Mouse (Mus musculus) erythroblast, embryonic 14.5 days (primary cell): ENCODE measurements around the gene Actl7a. TPM values are rescaled to one million over a fixed set of nuclear protein-coding genes. Genes with fewer than 3 reads are reported as not detected.

ENCODE experiments used
- H3K27me3 ChIP-seq: 2 replicates; pipeline ENCODE4 v1.6.1; 2012; ENCODE audit warnings: inconsistent platforms; ENCODE audit not compliant: control insufficient read depth
- H3K36me3 ChIP-seq: 2 replicates; pipeline ENCODE4 v1.6.1; 2012; ENCODE audit warnings: mild to moderate bottlenecking, inconsistent platforms; ENCODE audit not compliant: control insufficient read depth
- H3K4me1 ChIP-seq: 2 replicates; pipeline ENCODE4 v1.6.1; 2012; ENCODE audit warnings: inconsistent platforms; ENCODE audit not compliant: control insufficient read depth
- H3K4me3 ChIP-seq: replicated peaks from 2 replicates; pipeline ENCODE3; 2012; ENCODE audit warnings: moderate library complexity, mild to moderate bottlenecking, inconsistent platforms
- H3K9me3 ChIP-seq: 2 replicates; pipeline ENCODE4 v1.6.1; 2012; ENCODE audit warnings: low read length, inconsistent platforms, mixed read lengths; ENCODE audit not compliant: control insufficient read depth
- GATA1 ChIP-seq: IDR thresholded peaks from 2 replicates; pipeline ENCODE4 v1.6.1; 2012; ENCODE audit warnings: low read length, inconsistent platforms, mixed read lengths
- TAL1 ChIP-seq: IDR thresholded peaks from 3 replicates; pipeline ENCODE4 v1.6.1; 2012; ENCODE audit warnings: low read length, inconsistent platforms, mixed read lengths
- polyA plus RNA-seq: library from polyadenylated mRNA; stranded (reverse); fragments of >175 nt; gene quantifications from 2 replicates; pipeline ENCODE4 v1.2.3, GENCODE M21; 2012

Gene Actl7a
- polyA plus RNA-seq, 1 experiment, result not detected

- no peak overlapping the region for H3K4me3 ChIP-seq
- H3K4me1 ChIP-seq, result no peaks in the 10 kb centered on the region
- H3K27me3 ChIP-seq, result no peaks in the 10 kb centered on the region
- TF ChIP-seq GATA1, result no peak
- no peak for TF ChIP-seq TAL1
- H3K9me3 ChIP-seq, result no peaks in the 10 kb centered on the region
- peaks cover 46% of the 10 kb centered on the region for H3K36me3 ChIP-seq
These were observed 4.2 kb downstream of the Actl7a start for GRCm38 (mm10) chr4:56747456-56747855.

- no peaks in the 10 kb centered on the region for H3K4me1 ChIP-seq
- H3K4me3 ChIP-seq, result no peak overlapping the region
- TF ChIP-seq GATA1, result no peak
- no peak for TF ChIP-seq TAL1
- H3K9me3 ChIP-seq, result no peaks in the 10 kb centered on the region
- peaks cover 85% of the 10 kb centered on the region for H3K36me3 ChIP-seq
- no peaks in the 10 kb centered on the region for H3K27me3 ChIP-seq
These were observed 12.8 kb downstream of the Actl7a start for GRCm38 (mm10) chr4:56756021-56756420.

DNA sequence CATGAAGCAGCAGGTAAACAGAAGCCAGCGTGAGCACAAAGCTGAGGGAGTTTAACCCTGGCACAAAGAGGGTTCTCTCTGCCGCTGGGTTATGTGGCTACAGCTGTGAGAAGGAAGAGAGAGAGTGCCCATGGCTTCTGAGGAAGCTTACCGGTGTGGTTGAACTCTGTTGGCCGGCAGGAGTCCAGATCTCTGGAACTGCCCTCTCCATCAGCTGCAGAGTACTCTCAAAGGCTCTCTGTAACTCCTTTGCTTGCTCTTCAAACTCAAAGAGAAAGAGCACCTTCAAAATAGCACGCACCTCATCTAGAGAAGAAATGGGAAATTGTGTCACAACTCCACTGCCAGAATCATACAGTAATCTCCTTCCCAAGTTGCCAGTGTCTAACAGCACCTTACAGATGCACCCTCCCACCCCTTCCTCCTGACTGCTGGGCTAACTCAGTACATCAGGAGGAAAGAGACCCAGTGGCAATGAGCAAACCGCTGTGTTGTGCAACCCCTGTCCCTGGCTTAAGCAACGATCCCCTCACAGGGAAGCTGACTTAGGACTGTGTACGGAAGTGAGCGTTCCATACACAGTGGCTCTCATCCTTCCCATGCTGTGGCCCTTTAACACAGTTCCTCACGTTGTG is 13.9 kb downstream of the Actl7a start:
- H3K27me3 ChIP-seq, result no peaks in the 10 kb centered on the region
- peaks cover 83% of the 10 kb centered on the region for H3K36me3 ChIP-seq
- no peaks in the 10 kb centered on the region for H3K4me1 ChIP-seq
- TF ChIP-seq GATA1, result 0 out of 2 replicates have a peak, but pooled peaks have one; percentile 9
- TF ChIP-seq TAL1, result no peak
- H3K9me3 ChIP-seq, result no peaks in the 10 kb centered on the region
- no peak overlapping the region for H3K4me3 ChIP-seq

DNA sequence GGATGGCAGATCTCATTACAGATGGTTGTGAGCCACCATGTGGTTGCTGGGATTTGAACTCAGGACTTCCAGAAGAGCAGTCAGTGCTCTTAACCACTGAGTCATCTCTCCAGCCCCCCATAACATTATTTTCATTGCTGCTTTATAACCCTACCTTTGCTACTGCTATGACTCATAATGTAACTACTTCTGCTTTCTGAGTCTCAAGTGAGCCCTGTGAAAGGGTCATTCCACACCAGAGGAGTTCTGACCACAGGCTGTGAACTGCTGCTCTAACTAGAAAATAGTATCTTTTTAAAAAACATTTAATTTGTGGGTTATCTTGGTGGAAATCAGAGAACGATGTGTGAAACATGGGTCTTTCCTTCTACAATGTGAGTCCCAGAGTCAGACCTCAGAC is 14.5 kb downstream of the Actl7a start:
- peaks cover 88% of the 10 kb centered on the region for H3K36me3 ChIP-seq
- H3K4me3 ChIP-seq, result no peak overlapping the region
- no peaks in the 10 kb centered on the region for H3K27me3 ChIP-seq
- H3K4me1 ChIP-seq, result no peaks in the 10 kb centered on the region
- H3K9me3 ChIP-seq, result no peaks in the 10 kb centered on the region
- TF ChIP-seq TAL1 (no peak), GATA1 (no peak)

DNA sequence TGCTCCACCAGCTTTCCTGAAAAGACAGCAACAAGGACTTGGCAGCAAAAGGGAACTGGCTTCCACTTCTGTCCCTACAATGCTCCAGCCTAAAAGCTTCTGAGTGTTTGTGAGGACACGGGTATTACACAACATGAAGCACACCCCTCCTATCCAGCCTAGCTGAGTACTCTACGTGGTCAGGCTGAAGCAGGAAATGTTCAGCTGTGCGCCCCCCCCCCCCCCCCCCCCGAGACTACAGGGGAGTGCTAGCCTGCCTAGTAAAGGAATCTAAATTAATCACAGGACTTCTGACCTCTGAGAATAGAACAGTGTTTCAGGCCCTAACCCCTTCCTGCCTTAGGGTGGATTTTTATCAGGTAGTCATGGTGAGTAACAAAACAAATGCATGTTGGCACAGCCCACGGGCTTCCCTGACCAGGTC is 24.7 kb downstream of the Actl7a start:
- Histone ChIP-seq H3K4me1 (no peaks in the 10 kb centered on the region), H3K9me3 (no peaks in the 10 kb centered on the region), H3K4me3 (no peak overlapping the region), H3K36me3 (peaks cover 85% of the 10 kb centered on the region), H3K27me3 (no peaks in the 10 kb centered on the region)
- TF ChIP-seq GATA1, result no peak
- no peak for TF ChIP-seq TAL1

GRCm38 (mm10) chr4:56768913-56769312 is 25.7 kb downstream of the Actl7a start:
- no peak overlapping the region for H3K4me3 ChIP-seq
- H3K36me3 ChIP-seq, result peaks cover 88% of the 10 kb centered on the region
- H3K9me3 ChIP-seq, result no peaks in the 10 kb centered on the region
- TF ChIP-seq TAL1, result no peak
- no peak for TF ChIP-seq GATA1
- H3K4me1 ChIP-seq, result no peaks in the 10 kb centered on the region
- H3K27me3 ChIP-seq, result no peaks in the 10 kb centered on the region

GRCm38 (mm10) chr4:56771065-56771464 is 27.9 kb downstream of the Actl7a start:
- no peak overlapping the region for H3K4me3 ChIP-seq
- no peaks in the 10 kb centered on the region for H3K27me3 ChIP-seq
- H3K9me3 ChIP-seq, result no peaks in the 10 kb centered on the region
- TF ChIP-seq GATA1, result no peak
- TF ChIP-seq TAL1, result no peak
- H3K36me3 ChIP-seq, result peaks cover 85% of the 10 kb centered on the region
- no peaks in the 10 kb centered on the region for H3K4me1 ChIP-seq

DNA sequence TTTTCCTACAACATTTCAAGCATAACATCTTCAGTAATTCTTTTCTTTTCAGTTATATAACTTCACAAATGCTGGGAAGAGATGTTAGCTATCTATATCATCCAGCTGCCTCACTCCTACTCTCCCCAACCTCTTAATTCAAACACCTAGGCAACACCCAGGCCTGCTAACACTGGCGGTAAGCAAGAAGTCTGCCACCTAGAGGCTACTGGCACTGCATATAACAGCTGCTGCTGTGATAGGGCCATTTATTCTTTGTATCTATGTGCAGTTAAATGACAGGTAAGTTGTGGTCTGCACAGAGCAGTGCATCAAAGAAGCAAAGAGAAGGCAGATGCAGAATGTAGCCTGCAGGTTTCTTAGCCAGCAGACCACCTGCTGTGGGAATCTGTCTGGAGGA is 48.2 kb downstream of the Actl7a start:
- TF ChIP-seq TAL1, result no peak
- TF ChIP-seq GATA1, result no peak
- Histone ChIP-seq H3K27me3 (no peaks in the 10 kb centered on the region), H3K4me1 (no peaks in the 10 kb centered on the region), H3K4me3 (no peak overlapping the region), H3K9me3 (no peaks in the 10 kb centered on the region), H3K36me3 (peaks cover 88% of the 10 kb centered on the region)

Other genes starting within 250 kb of the Actl7a start
- gene Gm26657, start 3.3 kb upstream of the Actl7a start, polyA plus RNA-seq, result not detected in 2 replicates
- gene Actl7b, start 2.0 kb upstream of the Actl7a start, polyA plus RNA-seq, result not detected in 2 replicates
- gene Elp1, start 58.9 kb downstream of the Actl7a start, polyA plus RNA-seq, result 0.14 and 0.29 TPM in 2 replicates
- gene Fam206a, start 58.9 kb downstream of the Actl7a start, polyA plus RNA-seq, result 0.16 and 0.43 TPM in 2 replicates
- 0.17 and 0.18 TPM in 2 replicates for gene Ctnnal1, start 121.8 kb downstream of the Actl7a start, polyA plus RNA-seq
- gene Tmem245, start 204.0 kb downstream of the Actl7a start, polyA plus RNA-seq, result 0.01 and 0.03 TPM in 2 replicates
- gene Frrs1l, start 247.0 kb downstream of the Actl7a start, polyA plus RNA-seq, result 0.01 TPM in 1 of 2 replicates, not detected in the other